In genomic region chr7:31074713-31075069, GRCm38 (mm10) we compare ENCODE assay signal across 29 mouse cellular contexts. TPM values are rescaled to one million over a fixed set of nuclear protein-coding genes. Genes with fewer than 3 reads are reported as not detected.
DNase-seq lines count a peak whose midpoint lies in the region; ATAC-seq and TF ChIP-seq lines count a peak whose summit lies in the region.
"Had no signal": no experiment of that assay in that cellular context is flagged by ENCODE, and none has a peak within 500 bp of the region (broad histone marks: within the 10 kb centered on the region; RNA-seq: fewer than 3 reads in every experiment).

No protein-coding gene starts in this region.

- no peak for TF ChIP-seq CTCF in hindbrain, postnatal 0 days (IDR thresholded peaks at IDR 0.05; ENCODE audit: low read depth)
- TF ChIP-seq CTCF in stomach, postnatal 0 days (IDR thresholded peaks at IDR 0.05; ENCODE audit: low read depth): no peak

- no peak for TF ChIP-seq EP300 in stomach, postnatal 0 days (optimal IDR thresholded peaks at IDR 0.05)

- peak overlapping the region; percentile 24; the same call in 1 of the 2 replicates for H3K27ac ChIP-seq in hindbrain, embryonic 12.5 days
- no peak overlapping the region for H3K27ac ChIP-seq in hindbrain, postnatal 0 days
- H3K27ac ChIP-seq in lung, embryonic 15.5 days: peak overlapping the region; percentile 36; the same call in 1 of the 2 replicates
- H3K27ac ChIP-seq in stomach, postnatal 0 days (replicated peaks): peak overlapping the region; percentile 87; the same call in 1 of the 2 replicates
- H3K27ac ChIP-seq in kidney, embryonic 16.5 days (ENCODE audit: low read length): no peak overlapping the region
- H3K27ac ChIP-seq: heart, embryonic 15.5 days; hindbrain, embryonic 14.5 days; kidney, postnatal 0 days; limb, embryonic 13.5 days; midbrain, embryonic 15.5 days; neural tube, embryonic 15.5 days had no signal

- DNase-seq in hindbrain, postnatal 0 days (ENCODE audit: low spot score): no peak
- no peak for DNase-seq in lung, adult 18-20 months
- DNase-seq in layer of hippocampus, postnatal 36 days: peak; percentile 56 to 65
- no peak for DNase-seq in stomach, postnatal 0 days (ENCODE audit: low spot score)
- no peak for DNase-seq in spleen, postnatal 10 days (ENCODE audit: low spot score in 2 of 2)
- DNase-seq: cerebellum, adult 11 months; gastrocnemius, postnatal 10 days; kidney, adult 2 months; kidney, postnatal 4 days; lung, postnatal 14 days; right cerebral cortex, postnatal 14 days; thymus, postnatal 14 days had no signal

- peaks cover 23% of the 10 kb centered on the region for H3K4me1 ChIP-seq in hindbrain, embryonic 12.5 days
- no peaks in the 10 kb centered on the region for H3K4me1 ChIP-seq in hindbrain, postnatal 0 days (ENCODE audit: insufficient read depth, low read length)
- H3K4me1 ChIP-seq in lung, embryonic 15.5 days: peaks cover 30% of the 10 kb centered on the region
- no peaks in the 10 kb centered on the region for H3K4me1 ChIP-seq in stomach, postnatal 0 days (replicated peaks; ENCODE audit: control insufficient read depth, insufficient read depth)
- peaks cover 15% of the 10 kb centered on the region for H3K4me1 ChIP-seq in kidney, embryonic 16.5 days (ENCODE audit: insufficient read depth, low read length)
- H3K4me1 ChIP-seq: midbrain, embryonic 15.5 days; neural tube, embryonic 15.5 days had no signal

- H3K36me3 ChIP-seq in hindbrain, embryonic 12.5 days: no peaks in the 10 kb centered on the region
- H3K36me3 ChIP-seq in hindbrain, postnatal 0 days (ENCODE audit: insufficient read depth, low read length): no peaks in the 10 kb centered on the region
- no peaks in the 10 kb centered on the region for H3K36me3 ChIP-seq in lung, embryonic 15.5 days
- H3K36me3 ChIP-seq in stomach, postnatal 0 days (ENCODE audit: control insufficient read depth, insufficient read depth, low read length): no peaks in the 10 kb centered on the region; the same call in 1 of the 2 replicates
- no peaks in the 10 kb centered on the region for H3K36me3 ChIP-seq in kidney, embryonic 16.5 days (ENCODE audit: insufficient read depth, low read length)
- H3K36me3 ChIP-seq: heart, embryonic 15.5 days; limb, embryonic 13.5 days; midbrain, embryonic 15.5 days; neural tube, embryonic 15.5 days had no signal

- no peak for ATAC-seq in hindbrain, embryonic 12.5 days (ENCODE audit: low FRiP score)
- no peak for ATAC-seq in hindbrain, postnatal 0 days
- ATAC-seq in lung, embryonic 15.5 days (ENCODE audit: borderline replicate concordance, extremely low read depth, low FRiP score, low TSS enrichment): no peak
- no peak for ATAC-seq in stomach, postnatal 0 days (ENCODE audit: low FRiP score, low TSS enrichment)
- ATAC-seq in kidney, embryonic 16.5 days (ENCODE audit: low FRiP score, low TSS enrichment): no peak
- ATAC-seq: forebrain, embryonic 16.5 days; inflammation-experienced regulatory T-cells, adult 6 months; midbrain, embryonic 15.5 days; Patski had no signal

- no peaks in the 10 kb centered on the region for H3K27me3 ChIP-seq in hindbrain, embryonic 12.5 days
- H3K27me3 ChIP-seq in hindbrain, postnatal 0 days (ENCODE audit: insufficient read depth, low read length): no peaks in the 10 kb centered on the region
- H3K27me3 ChIP-seq in lung, embryonic 15.5 days: no peaks in the 10 kb centered on the region
- no peaks in the 10 kb centered on the region for H3K27me3 ChIP-seq in stomach, postnatal 0 days (ENCODE audit: control insufficient read depth, insufficient read depth, low read length)
- H3K27me3 ChIP-seq in kidney, embryonic 16.5 days (ENCODE audit: insufficient read depth, low read length): no peaks in the 10 kb centered on the region
- H3K27me3 ChIP-seq: heart, embryonic 15.5 days; limb, embryonic 13.5 days; midbrain, embryonic 15.5 days; neural tube, embryonic 15.5 days; Patski had no signal

- WGBS in hindbrain, embryonic 12.5 days: 78% methylated on average over 5 of the region's 5 CpGs
- WGBS in hindbrain, postnatal 0 days: 58% methylated on average over 5 of the region's 5 CpGs
- WGBS in lung, embryonic 15.5 days: 59% methylated on average over 5 of the region's 5 CpGs
- 36% methylated on average over 5 of the region's 5 CpGs for WGBS in stomach, postnatal 0 days
- WGBS in kidney, embryonic 16.5 days: 51% methylated on average over 5 of the region's 5 CpGs

- H3K9me3 ChIP-seq in hindbrain, embryonic 12.5 days (replicated peaks): no peaks in the 10 kb centered on the region
- H3K9me3 ChIP-seq in hindbrain, postnatal 0 days (ENCODE audit: low read length): no peaks in the 10 kb centered on the region
- H3K9me3 ChIP-seq in lung, embryonic 15.5 days: no peaks in the 10 kb centered on the region
- no peaks in the 10 kb centered on the region for H3K9me3 ChIP-seq in stomach, postnatal 0 days (ENCODE audit: control insufficient read depth, low read length)
- H3K9me3 ChIP-seq in kidney, embryonic 16.5 days (ENCODE audit: low read length): no peaks in the 10 kb centered on the region
- H3K9me3 ChIP-seq: heart, embryonic 15.5 days; limb, embryonic 13.5 days; midbrain, embryonic 15.5 days; neural tube, embryonic 15.5 days had no signal

- no peak overlapping the region for H3K4me3 ChIP-seq in hindbrain, embryonic 12.5 days
- H3K4me3 ChIP-seq in hindbrain, postnatal 0 days (ENCODE audit: low read length): no peak overlapping the region
- no peak overlapping the region for H3K4me3 ChIP-seq in lung, embryonic 15.5 days
- H3K4me3 ChIP-seq in stomach, postnatal 0 days (ENCODE audit: low read depth, low read length): peak overlapping the region; percentile 43
- H3K4me3 ChIP-seq in kidney, embryonic 16.5 days (ENCODE audit: low read length): no peak overlapping the region
- H3K4me3 ChIP-seq: erythroblast, embryonic 14.5 days; heart, embryonic 15.5 days; limb, embryonic 13.5 days; midbrain, embryonic 15.5 days; neural tube, embryonic 15.5 days had no signal

- H3K9ac ChIP-seq in hindbrain, embryonic 12.5 days: no peak overlapping the region
- H3K9ac ChIP-seq in hindbrain, postnatal 0 days (replicated peaks; ENCODE audit: low read length): no peak overlapping the region
- H3K9ac ChIP-seq in lung, embryonic 15.5 days: no peak overlapping the region
- peak overlapping the region; percentile 41; the same call in 1 of the 2 replicates for H3K9ac ChIP-seq in stomach, postnatal 0 days (ENCODE audit: low read length)
- no peak overlapping the region for H3K9ac ChIP-seq in kidney, embryonic 16.5 days (replicated peaks; ENCODE audit: low read length)
- H3K9ac ChIP-seq: heart, embryonic 15.5 days; hindbrain, embryonic 14.5 days; limb, embryonic 13.5 days; midbrain, embryonic 15.5 days; neural tube, embryonic 15.5 days had no signal

- H3K4me2 ChIP-seq in hindbrain, embryonic 12.5 days (replicated peaks): no peak overlapping the region
- H3K4me2 ChIP-seq in hindbrain, postnatal 0 days (ENCODE audit: low read depth, low read length): no peak overlapping the region
- no peak overlapping the region for H3K4me2 ChIP-seq in lung, embryonic 15.5 days
- peak overlapping the region; percentile 59 for H3K4me2 ChIP-seq in stomach, postnatal 0 days (replicated peaks; ENCODE audit: low read depth)
- H3K4me2 ChIP-seq in kidney, embryonic 16.5 days (replicated peaks; ENCODE audit: low read depth, low read length): no peak overlapping the region
- H3K4me2 ChIP-seq: heart, embryonic 15.5 days; hindbrain, embryonic 14.5 days; limb, embryonic 13.5 days; liver, embryonic 11.5 days; midbrain, embryonic 15.5 days; neural tube, embryonic 15.5 days had no signal

RNA-seq across cellular contexts. Expression of gene Fxyd3, which starts 1.8 kb away (rescaled TPM):
- 5.5 and 12.3 TPM in 2 replicates for polyA plus RNA-seq in hindbrain, embryonic 12.5 days (2016; fragmentation: Nextera tagmentation; extraction: Ambion mirVana)
- total RNA-seq in hindbrain, postnatal 0 days (2014; rRNA removed): not detected in 2 replicates
- 1.2 and 1.5 TPM in 2 replicates for polyA plus RNA-seq in hindbrain, postnatal 0 days (2015; fragmentation: Nextera tagmentation; extraction: Ambion mirVana)
- 50.1 and 54.3 TPM in 2 replicates for polyA plus RNA-seq in lung, embryonic 15.5 days (2015; fragmentation: Nextera tagmentation; extraction: Ambion mirVana)
- total RNA-seq in layer of hippocampus, postnatal 36 days (2021): not detected
- polyA plus RNA-seq in stomach, postnatal 0 days (2015; fragmentation: Nextera tagmentation; extraction: Ambion mirVana): 1,122 and 1,152 TPM in 2 replicates
- polyA plus RNA-seq in kidney, embryonic 16.5 days (2015; fragmentation: Nextera tagmentation; extraction: Ambion mirVana): 15.0 and 19.0 TPM in 2 replicates
- total RNA-seq: common myeloid progenitor, adult 5-6 weeks; left cerebral cortex, postnatal 14 days; MEL had no signal
- polyA plus RNA-seq: erythroblast, embryonic 14.5 days; midbrain, embryonic 15.5 days; Patski had no signal

RNA-seq across cellular contexts. Expression of gene Lgi4, which starts 15.5 kb away (rescaled TPM):
- polyA plus RNA-seq in hindbrain, embryonic 12.5 days (2016; fragmentation: Nextera tagmentation; extraction: Ambion mirVana): 2.1 TPM in 2 replicates
- total RNA-seq in hindbrain, postnatal 0 days (2014; rRNA removed): 1.9 and 5.9 TPM in 2 replicates
- 1.2 and 1.3 TPM in 2 replicates for polyA plus RNA-seq in hindbrain, postnatal 0 days (2015; fragmentation: Nextera tagmentation; extraction: Ambion mirVana)
- polyA plus RNA-seq in lung, embryonic 15.5 days (2015; fragmentation: Nextera tagmentation; extraction: Ambion mirVana): 0.21 and 0.35 TPM in 2 replicates
- 10 to 100 TPM; 32.5 to 36.7 TPM for total RNA-seq in layer of hippocampus, postnatal 36 days (2021)
- polyA plus RNA-seq in stomach, postnatal 0 days (2015; fragmentation: Nextera tagmentation; extraction: Ambion mirVana): 0.46 and 0.87 TPM in 2 replicates
- polyA plus RNA-seq in kidney, embryonic 16.5 days (2015; fragmentation: Nextera tagmentation; extraction: Ambion mirVana): 0.32 and 0.33 TPM in 2 replicates
- total RNA-seq: common myeloid progenitor, adult 5-6 weeks; MEL had no signal
- polyA plus RNA-seq: erythroblast, embryonic 14.5 days had no signal

RNA-seq across cellular contexts. Expression of gene Fxyd1, which starts 17.7 kb away (rescaled TPM):
- 25.3 and 34.7 TPM in 2 replicates for polyA plus RNA-seq in hindbrain, embryonic 12.5 days (2016; fragmentation: Nextera tagmentation; extraction: Ambion mirVana)
- total RNA-seq in hindbrain, postnatal 0 days (2014; rRNA removed): 24.0 and 26.5 TPM in 2 replicates
- 129 and 150 TPM in 2 replicates for polyA plus RNA-seq in hindbrain, postnatal 0 days (2015; fragmentation: Nextera tagmentation; extraction: Ambion mirVana)
- 82.5 and 86.9 TPM in 2 replicates for polyA plus RNA-seq in lung, embryonic 15.5 days (2015; fragmentation: Nextera tagmentation; extraction: Ambion mirVana)
- 100 to 1,000 TPM in 1 of 2 experiments, 10 to 100 TPM in 1; 85.4 to 102 TPM for total RNA-seq in layer of hippocampus, postnatal 36 days (2021)
- polyA plus RNA-seq in stomach, postnatal 0 days (2015; fragmentation: Nextera tagmentation; extraction: Ambion mirVana): 177 and 187 TPM in 2 replicates
- polyA plus RNA-seq in kidney, embryonic 16.5 days (2015; fragmentation: Nextera tagmentation; extraction: Ambion mirVana): 45.7 and 48.3 TPM in 2 replicates
- total RNA-seq: MEL had no signal
- polyA plus RNA-seq: Patski had no signal

RNA-seq across cellular contexts. Expression of gene Fxyd7, which starts 23.4 kb away (rescaled TPM):
- polyA plus RNA-seq in hindbrain, embryonic 12.5 days (2016; fragmentation: Nextera tagmentation; extraction: Ambion mirVana): 26.3 and 29.8 TPM in 2 replicates
- 234 and 282 TPM in 2 replicates for total RNA-seq in hindbrain, postnatal 0 days (2014; rRNA removed)
- 466 and 477 TPM in 2 replicates for polyA plus RNA-seq in hindbrain, postnatal 0 days (2015; fragmentation: Nextera tagmentation; extraction: Ambion mirVana)
- 5.2 and 5.3 TPM in 2 replicates for polyA plus RNA-seq in lung, embryonic 15.5 days (2015; fragmentation: Nextera tagmentation; extraction: Ambion mirVana)
- 100 to 1,000 TPM; 111 to 125 TPM for total RNA-seq in layer of hippocampus, postnatal 36 days (2021)
- polyA plus RNA-seq in stomach, postnatal 0 days (2015; fragmentation: Nextera tagmentation; extraction: Ambion mirVana): 19.9 and 20.3 TPM in 2 replicates
- 11.1 and 11.4 TPM in 2 replicates for polyA plus RNA-seq in kidney, embryonic 16.5 days (2015; fragmentation: Nextera tagmentation; extraction: Ambion mirVana)
- total RNA-seq: common myeloid progenitor, adult 5-6 weeks; MEL had no signal
- polyA plus RNA-seq: erythroblast, embryonic 14.5 days; inflammation-experienced regulatory T-cells, adult 6 months; Patski had no signal

RNA-seq across cellular contexts. Expression of gene Fxyd5, which starts 32.4 kb away (rescaled TPM):
- polyA plus RNA-seq in hindbrain, embryonic 12.5 days (2016; fragmentation: Nextera tagmentation; extraction: Ambion mirVana): 9.6 and 10.4 TPM in 2 replicates
- 15.3 and 22.1 TPM in 2 replicates for total RNA-seq in hindbrain, postnatal 0 days (2014; rRNA removed)
- polyA plus RNA-seq in hindbrain, postnatal 0 days (2015; fragmentation: Nextera tagmentation; extraction: Ambion mirVana): 33.3 and 35.3 TPM in 2 replicates
- polyA plus RNA-seq in lung, embryonic 15.5 days (2015; fragmentation: Nextera tagmentation; extraction: Ambion mirVana): 50.1 TPM in 2 replicates
- 10 to 100 TPM; 23.3 to 26.5 TPM for total RNA-seq in layer of hippocampus, postnatal 36 days (2021)
- 13.3 and 16.0 TPM in 2 replicates for polyA plus RNA-seq in stomach, postnatal 0 days (2015; fragmentation: Nextera tagmentation; extraction: Ambion mirVana)
- polyA plus RNA-seq in kidney, embryonic 16.5 days (2015; fragmentation: Nextera tagmentation; extraction: Ambion mirVana): 32.6 and 34.0 TPM in 2 replicates

Comparison
In these comparisons a context has a peak if more than half of its experiments do, and no peak if none do; other contexts are left out.
1. H3K27ac ChIP-seq: peak in hindbrain, embryonic 12.5 days (single experiment), lung, embryonic 15.5 days (single experiment) and stomach, postnatal 0 days (single experiment); none in hindbrain, postnatal 0 days (single experiment) and kidney, embryonic 16.5 days (single experiment).
2. DNase-seq: peak in layer of hippocampus, postnatal 36 days (2 of 2); none in hindbrain, postnatal 0 days (single experiment), lung, adult 18-20 months (0 of 2), stomach, postnatal 0 days (single experiment) and spleen, postnatal 10 days (0 of 2).
3. RNA of gene Fxyd3, which starts 1.8 kb away (polyA plus RNA-seq): 1,122 to 1,152 TPM in stomach, postnatal 0 days; 50.1 to 54.3 TPM in lung, embryonic 15.5 days, 15.0 to 19.0 TPM in kidney, embryonic 16.5 days, 5.5 to 12.3 TPM in hindbrain, embryonic 12.5 days and 1.2 to 1.5 TPM in hindbrain, postnatal 0 days; every median in the first group is over 10 times any median in the second.